Mouse (Mus musculus): ENCODE results near the gene Rela. TPM values are rescaled to one million over a fixed set of nuclear protein-coding genes. Genes with fewer than 3 reads are reported as not detected.
"Not testable (repeated sequence)": the region's sequence is repeated elsewhere in the genome, so short reads cannot be mapped to it uniquely, and the experiment has no call there.

Gene Rela
- polyA plus RNA-seq, 1 experiment from 2014 or later, result 36.8 TPM

GRCm38 (mm10) chr19:5685431-5685830 is 48.1 kb downstream of the Rela start:
- H3K27ac ChIP-seq (replicated peaks), result no peak overlapping the region
- peaks cover 72% of the 10 kb centered on the region for H3K36me3 ChIP-seq (replicated peaks)

GRCm38 (mm10) chr19:5685861-5686260 is 48.6 kb downstream of the Rela start:
- peaks cover 25% of the 10 kb centered on the region for H3K4me1 ChIP-seq
- 93% methylated on average over 11 of the region's 11 CpGs for WGBS
- H3K27ac ChIP-seq (replicated peaks), result no peak overlapping the region
- H3K4me3 ChIP-seq, result peak overlapping the region; percentile 19; the same call in 1 of the 2 replicates
- H3K27me3 ChIP-seq (replicated peaks; ENCODE audit: low read depth, poor library complexity, severe bottlenecking), result no peaks in the 10 kb centered on the region
- H3K9me3 ChIP-seq, result no peaks in the 10 kb centered on the region
- H3K36me3 ChIP-seq (replicated peaks), result peaks cover 72% of the 10 kb centered on the region
- no peak for DNase-seq (ENCODE audit: low spot score)

More at GRCm38 (mm10) chr19:5685431-5685830, 48.1 kb downstream of the Rela start:
- DNase-seq (ENCODE audit: low spot score), result no peak
- 94% methylated on average over 19 of the region's 19 CpGs for WGBS
- Histone ChIP-seq H3K4me3 (peak overlapping the region; percentile 19), H3K4me1 (peaks cover 20% of the 10 kb centered on the region), H3K27me3 (replicated peaks; ENCODE audit: low read depth, poor library complexity, severe bottlenecking) (no peaks in the 10 kb centered on the region), H3K9me3 (no peaks in the 10 kb centered on the region)

GRCm38 (mm10) chr19:5686437-5686836 is 49.2 kb downstream of the Rela start:
- no peaks in the 10 kb centered on the region for H3K9me3 ChIP-seq
- peaks cover 30% of the 10 kb centered on the region for H3K4me1 ChIP-seq
- H3K27me3 ChIP-seq (replicated peaks; ENCODE audit: low read depth, poor library complexity, severe bottlenecking), result no peaks in the 10 kb centered on the region
- peak overlapping the region; percentile 11; the same call in 1 of the 2 replicates for H3K4me3 ChIP-seq
- 91% methylated on average over 13 of the region's 13 CpGs for WGBS
- DNase-seq (ENCODE audit: low spot score), result no peak
- no peak overlapping the region for H3K27ac ChIP-seq (replicated peaks)
- peaks cover 72% of the 10 kb centered on the region for H3K36me3 ChIP-seq (replicated peaks)

- peaks cover 36% of the 10 kb centered on the region for H3K4me1 ChIP-seq
- H3K9me3 ChIP-seq; DNase-seq (ENCODE audit: low spot score); H3K27me3 ChIP-seq (replicated peaks; ENCODE audit: low read depth, poor library complexity, severe bottlenecking); H3K27ac ChIP-seq (replicated peaks): not testable (repeated sequence)
- peak overlapping the region; percentile 97 for H3K4me3 ChIP-seq
- H3K36me3 ChIP-seq (replicated peaks), result peaks cover 72% of the 10 kb centered on the region
- WGBS, result 89% methylated on average over 12 of the region's 12 CpGs
These were observed 49.7 kb downstream of the Rela start for GRCm38 (mm10) chr19:5686954-5687353.

GRCm38 (mm10) chr19:5687738-5688137 is 50.5 kb downstream of the Rela start:
- peak overlapping the region; percentile 93 for H3K27ac ChIP-seq (replicated peaks)
- DNase-seq (ENCODE audit: low spot score), result no peak

GRCm38 (mm10) chr19:5688200-5689087 is 51.2 kb downstream of the Rela start, which contains the start of the genes Map3k11 and Pcnx3:
Gene Map3k11, plus strand, starts transcription at chr19:5688742.
Gene Pcnx3, minus strand, starts transcription at chr19:5688908.
- no peaks in the 10 kb centered on the region for H3K27me3 ChIP-seq (replicated peaks; ENCODE audit: low read depth, poor library complexity, severe bottlenecking)
- peaks cover 51% of the 10 kb centered on the region for H3K4me1 ChIP-seq
- DNase-seq (ENCODE audit: low spot score), result peak; percentile 96
- H3K4me3 ChIP-seq, result peak within 1 kb of the TSS; percentile 97
- under 1% methylated on average over 69 of the region's 69 CpGs for WGBS
- H3K27ac ChIP-seq (replicated peaks), result peak within 1 kb of the TSS; percentile 93
- no peaks in the 10 kb centered on the region for H3K9me3 ChIP-seq
- peaks cover 72% of the 10 kb centered on the region for H3K36me3 ChIP-seq (replicated peaks)

More at GRCm38 (mm10) chr19:5687738-5688137, 50.5 kb downstream of the Rela start:
- H3K4me3 ChIP-seq, result peak overlapping the region; percentile 97
- peaks cover 43% of the 10 kb centered on the region for H3K4me1 ChIP-seq
- no peaks in the 10 kb centered on the region for H3K9me3 ChIP-seq
- no peaks in the 10 kb centered on the region for H3K27me3 ChIP-seq (replicated peaks; ENCODE audit: low read depth, poor library complexity, severe bottlenecking)
- 20% methylated on average over 9 of the region's 9 CpGs for WGBS
- H3K36me3 ChIP-seq (replicated peaks), result peaks cover 72% of the 10 kb centered on the region

- peaks cover 72% of the 10 kb centered on the region for H3K36me3 ChIP-seq (replicated peaks)
These were observed 51.8 kb downstream of the Rela start for GRCm38 (mm10) chr19:5689088-5689428.

GRCm38 (mm10) chr19:5689565-5690342 is 52.5 kb downstream of the Rela start:
- DNase-seq (ENCODE audit: low spot score), result peak; percentile 88
- Histone ChIP-seq H3K27me3 (replicated peaks; ENCODE audit: low read depth, poor library complexity, severe bottlenecking) (peaks cover under 1% of the 10 kb centered on the region), H3K36me3 (replicated peaks) (peaks cover 72% of the 10 kb centered on the region), H3K4me1 (peaks cover 56% of the 10 kb centered on the region), H3K27ac (replicated peaks) (peak overlapping the region; percentile 93), H3K4me3 (peak overlapping the region; percentile 97), H3K9me3 (no peaks in the 10 kb centered on the region)
- WGBS, result 10% methylated on average over 42 of the region's 42 CpGs

More at GRCm38 (mm10) chr19:5689088-5689428, 51.8 kb downstream of the Rela start:
- H3K27ac ChIP-seq (replicated peaks), result peak overlapping the region; percentile 93
- H3K27me3 ChIP-seq (replicated peaks; ENCODE audit: low read depth, poor library complexity, severe bottlenecking), result no peaks in the 10 kb centered on the region
- WGBS, result 2% methylated on average over 7 of the region's 7 CpGs
- peaks cover 56% of the 10 kb centered on the region for H3K4me1 ChIP-seq
- H3K9me3 ChIP-seq, result no peaks in the 10 kb centered on the region
- no peak for DNase-seq (ENCODE audit: low spot score)
- peak overlapping the region; percentile 97 for H3K4me3 ChIP-seq

GRCm38 (mm10) chr19:5690343-5690735 is 53.1 kb downstream of the Rela start:
- Histone ChIP-seq H3K4me3 (peak overlapping the region; percentile 97), H3K36me3 (replicated peaks) (peaks cover 72% of the 10 kb centered on the region), H3K27ac (replicated peaks) (peak overlapping the region; percentile 93), H3K9me3 (no peaks in the 10 kb centered on the region), H3K4me1 (peaks cover 60% of the 10 kb centered on the region), H3K27me3 (replicated peaks; ENCODE audit: low read depth, poor library complexity, severe bottlenecking) (peaks cover 7% of the 10 kb centered on the region)
- 68% methylated on average over 15 of the region's 15 CpGs for WGBS
- no peak for DNase-seq (ENCODE audit: low spot score)

GRCm38 (mm10) chr19:5691601-5692000 is 54.3 kb downstream of the Rela start:
- DNase-seq (ENCODE audit: low spot score), result no peak
- peak overlapping the region; percentile 82 for H3K27ac ChIP-seq (replicated peaks)
- no peaks in the 10 kb centered on the region for H3K9me3 ChIP-seq
- WGBS, result 69% methylated on average over 5 of the region's 5 CpGs
- peaks cover 72% of the 10 kb centered on the region for H3K36me3 ChIP-seq (replicated peaks)
- H3K4me1 ChIP-seq, result peaks cover 73% of the 10 kb centered on the region
- peaks cover 10% of the 10 kb centered on the region for H3K27me3 ChIP-seq (replicated peaks; ENCODE audit: low read depth, poor library complexity, severe bottlenecking)
- peak overlapping the region; percentile 97 for H3K4me3 ChIP-seq

GRCm38 (mm10) chr19:5692086-5692912 is 55.0 kb downstream of the Rela start:
- Histone ChIP-seq H3K9me3 (no peaks in the 10 kb centered on the region), H3K27ac (replicated peaks) (peak overlapping the region; percentile 82), H3K27me3 (replicated peaks; ENCODE audit: low read depth, poor library complexity, severe bottlenecking) (peaks cover 10% of the 10 kb centered on the region), H3K4me3 (peak overlapping the region; percentile 97), H3K4me1 (peaks cover 69% of the 10 kb centered on the region), H3K36me3 (replicated peaks) (peaks cover 72% of the 10 kb centered on the region)
- no peak for DNase-seq (ENCODE audit: low spot score)
- WGBS, result 38% methylated on average over 10 of the region's 10 CpGs
